Comparison of ENCODE assay signal across 8 mouse cellular contexts in the genomic region with DNA sequence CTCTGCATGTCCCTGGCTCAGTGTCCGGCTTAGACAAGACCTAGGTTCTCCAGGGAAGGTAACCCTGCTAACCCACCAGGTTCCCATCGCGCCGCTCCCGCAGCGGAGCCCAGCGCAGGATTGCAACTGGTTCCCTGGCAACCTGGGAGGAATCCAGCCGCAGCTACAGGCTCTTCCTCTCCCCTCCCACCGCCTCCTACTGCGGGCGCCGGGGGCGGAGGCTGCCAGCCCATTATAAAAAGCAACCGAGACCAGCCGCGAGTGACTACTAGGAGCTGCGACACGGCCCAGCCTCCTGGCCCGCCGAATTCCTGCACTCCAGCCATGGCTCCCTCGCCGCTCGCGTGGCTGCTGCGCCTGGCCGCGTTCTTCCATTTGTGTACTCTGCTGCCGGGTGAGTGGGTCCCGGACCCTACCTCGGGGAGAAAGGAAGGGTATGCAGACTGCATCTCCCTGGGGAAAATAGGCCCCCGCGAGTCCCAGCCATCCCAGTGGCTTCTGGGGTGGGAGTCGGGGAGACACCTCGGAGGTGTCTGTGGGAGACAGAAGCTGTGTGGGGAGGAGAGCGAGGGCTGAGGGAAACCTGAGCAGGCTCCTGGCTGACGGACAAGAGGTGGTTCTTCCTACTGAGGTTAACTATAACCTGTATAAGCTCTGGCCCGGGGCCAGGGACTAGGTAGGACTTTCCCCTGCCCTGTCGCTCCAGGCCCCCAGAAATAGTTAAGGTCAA. TPM values are rescaled to one million over a fixed set of nuclear protein-coding genes. Genes with fewer than 3 reads are reported as not detected.
A peak's percentile ranks its signal among the peaks of the same experiment; 100 is the strongest.
DNase-seq lines count a peak whose midpoint lies in the region; ATAC-seq and TF ChIP-seq lines count a peak whose summit lies in the region.
"Had no signal": no experiment of that assay in that cellular context is flagged by ENCODE, and none has a peak within 500 bp of the region (broad histone marks: within the 10 kb centered on the region; RNA-seq: fewer than 3 reads in every experiment).

A gene (plus strand): TSS at position 69 of the 730 bp plus-strand sequence.

- peak; percentile 90 for TF ChIP-seq POLR2A in heart, adult 2 months (IDR thresholded peaks at IDR 0.05; ENCODE audit: insufficient read depth, low read depth, low read length)

- WGBS in embryonic facial prominence, embryonic 14.5 days = under 1% methylated on average over 29 of the region's 38 CpGs
- WGBS in heart, adult 2 months = under 1% methylated on average over 38 of the region's 38 CpGs
- whole genome bisulfite sequencing in limb, embryonic 10.5 days = under 1% methylated on average over 38 of the region's 38 CpGs
- 0% methylated on average over 37 of the region's 38 CpGs for WGBS in midbrain, embryonic 13.5 days
- 2% methylated on average over 38 of the region's 38 CpGs for WGBS in stomach, postnatal 0 days

- no peaks in the 10 kb centered on the region for H3K36me3 ChIP-seq in embryonic facial prominence, embryonic 14.5 days (ENCODE audit: control insufficient read depth, insufficient read depth, low read length)
- no peaks in the 10 kb centered on the region for H3K36me3 ChIP-seq in heart, adult 2 months (ENCODE audit: control insufficient read depth, insufficient read depth, low read length)
- H3K36me3 ChIP-seq in limb, embryonic 10.5 days = no peaks in the 10 kb centered on the region
- no peaks in the 10 kb centered on the region for H3K36me3 ChIP-seq in midbrain, embryonic 13.5 days
- no peaks in the 10 kb centered on the region for H3K36me3 ChIP-seq in stomach, postnatal 0 days (ENCODE audit: control insufficient read depth, insufficient read depth, low read length)

- 0 out of 2 replicates have a peak, but pooled peaks have one; percentile 30 for TF ChIP-seq EP300 in heart, adult 2 months (IDR thresholded peaks at IDR 0.05; ENCODE audit: insufficient read depth, low read depth, low read length)
- TF ChIP-seq EP300 in stomach, postnatal 0 days (optimal IDR thresholded peaks at IDR 0.05) = no peak

- H3K9me3 ChIP-seq in embryonic facial prominence, embryonic 14.5 days (ENCODE audit: control insufficient read depth, low read length) = no peaks in the 10 kb centered on the region
- no peaks in the 10 kb centered on the region for H3K9me3 ChIP-seq in limb, embryonic 10.5 days (replicated peaks)
- H3K9me3 ChIP-seq in midbrain, embryonic 13.5 days = no peaks in the 10 kb centered on the region
- H3K9me3 ChIP-seq in stomach, postnatal 0 days (ENCODE audit: control insufficient read depth, low read length) = no peaks in the 10 kb centered on the region

- peak within 1 kb of the TSS; percentile 58 for H3K27ac ChIP-seq in embryonic facial prominence, embryonic 14.5 days (replicated peaks; ENCODE audit: low read depth, low read length)
- H3K27ac ChIP-seq in heart, adult 2 months = peak within 1 kb of the TSS; percentile 71
- peak within 1 kb of the TSS; percentile 74 for H3K27ac ChIP-seq in limb, embryonic 10.5 days
- H3K27ac ChIP-seq in midbrain, embryonic 13.5 days = 0 out of 2 replicates have a peak within 1 kb of the TSS, but pooled peaks have one; percentile 31
- H3K27ac ChIP-seq in stomach, postnatal 0 days (replicated peaks) = peak within 1 kb of the TSS; percentile 72

- peaks cover 11% of the 10 kb centered on the region for H3K4me1 ChIP-seq in embryonic facial prominence, embryonic 14.5 days (ENCODE audit: control insufficient read depth, insufficient read depth, low read length)
- no peaks in the 10 kb centered on the region; the same call in 1 of the 2 replicates for H3K4me1 ChIP-seq in heart, adult 2 months (ENCODE audit: control insufficient read depth, insufficient read depth, low read length)
- H3K4me1 ChIP-seq in limb, embryonic 10.5 days = peaks cover 33% of the 10 kb centered on the region
- peaks cover 35% of the 10 kb centered on the region for H3K4me1 ChIP-seq in midbrain, embryonic 13.5 days (replicated peaks)
- peaks cover 10% of the 10 kb centered on the region for H3K4me1 ChIP-seq in stomach, postnatal 0 days (replicated peaks; ENCODE audit: control insufficient read depth, insufficient read depth)

- peaks cover 24% of the 10 kb centered on the region for H3K27me3 ChIP-seq in embryonic facial prominence, embryonic 14.5 days (replicated peaks; ENCODE audit: control insufficient read depth, insufficient read depth, low read length)
- H3K27me3 ChIP-seq in heart, adult 2 months (ENCODE audit: control insufficient read depth, insufficient read depth, low read length) = no peaks in the 10 kb centered on the region
- peaks cover 79% of the 10 kb centered on the region for H3K27me3 ChIP-seq in limb, embryonic 10.5 days (ENCODE audit: low read depth, poor library complexity, severe bottlenecking)
- peaks cover 31% of the 10 kb centered on the region for H3K27me3 ChIP-seq in midbrain, embryonic 13.5 days
- H3K27me3 ChIP-seq in stomach, postnatal 0 days (ENCODE audit: control insufficient read depth, insufficient read depth, low read length) = no peaks in the 10 kb centered on the region

- peak within 1 kb of the TSS; percentile 45 for H3K4me3 ChIP-seq in embryonic facial prominence, embryonic 14.5 days (ENCODE audit: low read depth, low read length)
- H3K4me3 ChIP-seq in heart, adult 2 months = peak within 1 kb of the TSS; percentile 54
- peak within 1 kb of the TSS; percentile 61 for H3K4me3 ChIP-seq in limb, embryonic 10.5 days
- peak within 1 kb of the TSS; percentile 55 for H3K4me3 ChIP-seq in midbrain, embryonic 13.5 days (replicated peaks)
- H3K4me3 ChIP-seq in stomach, postnatal 0 days (ENCODE audit: low read depth, low read length) = peak within 1 kb of the TSS; percentile 52

- no peaks in the 10 kb centered on the region for H3K79me2 ChIP-seq in heart, adult 2 months (replicated peaks; ENCODE audit: control insufficient read depth, insufficient read depth, low read length)

- peak; percentile 85 for ATAC-seq in embryonic facial prominence, embryonic 14.5 days (ENCODE audit: low read depth)
- peak; percentile 90 for ATAC-seq in midbrain, embryonic 13.5 days
- ATAC-seq in stomach, postnatal 0 days (ENCODE audit: low FRiP score, low TSS enrichment) = peak; percentile 85

- peak within 1 kb of the TSS; percentile 62 for H3K9ac ChIP-seq in embryonic facial prominence, embryonic 14.5 days (ENCODE audit: low read depth, low read length)
- H3K9ac ChIP-seq in heart, adult 2 months (ENCODE audit: low read depth, low read length) = peak within 1 kb of the TSS; percentile 55
- peak within 1 kb of the TSS; percentile 78 for H3K9ac ChIP-seq in midbrain, embryonic 13.5 days (replicated peaks)
- H3K9ac ChIP-seq in stomach, postnatal 0 days (ENCODE audit: low read length) = peak within 1 kb of the TSS; percentile 66

- intact Hi-C loops in heart, adult 2 months (cut with DNase I) = loop anchor here (5.0 kb wide), 1 partner anchor 65 kb away; no protein-coding TSS in a partner anchor

- H3K4me2 ChIP-seq in embryonic facial prominence, embryonic 14.5 days (ENCODE audit: low read depth, low read length) = peak within 1 kb of the TSS; percentile 66
- peak within 1 kb of the TSS; percentile 88 for H3K4me2 ChIP-seq in midbrain, embryonic 13.5 days (replicated peaks)
- peak within 1 kb of the TSS; percentile 86 for H3K4me2 ChIP-seq in stomach, postnatal 0 days (replicated peaks; ENCODE audit: low read depth)

- no peak for TF ChIP-seq CTCF in heart, adult 2 months (IDR thresholded peaks at IDR 0.05)
- no peak for TF ChIP-seq CTCF in stomach, postnatal 0 days (IDR thresholded peaks at IDR 0.05; ENCODE audit: low read depth)

- peak; percentile 93 for DNase-seq in brain, adult 2 months (ENCODE audit: low read depth, low spot score)
- peak; percentile 90 for DNase-seq in embryonic facial prominence, embryonic 14.5 days (ENCODE audit: low spot score)
- peak; percentile 86 to 87 for DNase-seq in heart, adult 2 months
- DNase-seq in kidney, adult 8-10 months = peak; percentile 91 to 92
- DNase-seq in limb, embryonic 10.5 days (ENCODE audit: low spot score) = peak; percentile 82
- peak; percentile 88 for DNase-seq in stomach, postnatal 0 days (ENCODE audit: low spot score)

RNA-seq across cellular contexts. Expression of the gene that starts here (rescaled TPM):
- 7.9 and 8.3 TPM in 2 replicates for polyA plus RNA-seq in embryonic facial prominence, embryonic 14.5 days (2014; fragmentation: Nextera tagmentation; extraction: Ambion mirVana)
- 1 to 10 TPM; 5.1 to 5.4 TPM for total RNA-seq in heart, adult 2 months (2021)
- polyA plus RNA-seq in heart, adult 2 months (2012; rRNA removed) = 11.3 and 12.0 TPM in 2 replicates
- polyA plus RNA-seq in limb, embryonic 10.5 days (2016; fragmentation: Nextera tagmentation; extraction: Ambion mirVana) = 2.7 and 5.3 TPM in 2 replicates
- 14.2 and 14.5 TPM in 2 replicates for polyA plus RNA-seq in midbrain, embryonic 13.5 days (2015; fragmentation: Nextera tagmentation; extraction: Ambion mirVana)
- polyA plus RNA-seq in stomach, postnatal 0 days (2015; fragmentation: Nextera tagmentation; extraction: Ambion mirVana) = 18.0 and 21.9 TPM in 2 replicates
- total RNA-seq: neutrophil, adult 5-6 weeks had no signal

Comparison
In these comparisons a context has a peak if more than half of its experiments do, and no peak if none do; other contexts are left out.
1. Peak in every context shown above with its lines: DNase-seq, ATAC-seq, H3K4me3 ChIP-seq and H3K27ac ChIP-seq.